Mouse (Mus musculus) limb, embryonic 13.5 days (tissue): Measurements from ENCODE around the gene Usb1. TPM values are rescaled to one million over a fixed set of nuclear protein-coding genes. Genes with fewer than 3 reads are reported as not detected.

Experiments used
- ATAC-seq: fragments of 200-750 bp; cut with Nextera tagmentation; 2 replicates; pipeline ENCODE4 v1.8.0; 2017; ENCODE audit warnings: low read depth, moderate number of reproducible peaks, moderate TSS enrichment; ENCODE audit not compliant: low FRiP score
- H3K27ac ChIP-seq: fragments of 300-500 bp; sonication (generic); 2 replicates; pipeline ENCODE4 v1.5.1; 2015; ENCODE audit warnings: inconsistent platforms, mild to moderate bottlenecking, moderate library complexity
- H3K27me3 ChIP-seq: fragments of 300-500 bp; sonication (generic); 2 replicates; pipeline ENCODE4 v1.6.1; 2015; ENCODE audit warnings: mild to moderate bottlenecking, inconsistent platforms
- H3K36me3 ChIP-seq: fragments of 300-500 bp; sonication (generic); 2 replicates; pipeline ENCODE4 v1.6.1; 2015; ENCODE audit warnings: inconsistent platforms, mild to moderate bottlenecking, moderate library complexity
- H3K4me1 ChIP-seq: fragments of 300-500 bp; sonication (generic); 2 replicates; pipeline ENCODE4 v1.6.1; 2015; ENCODE audit warnings: inconsistent platforms
- H3K4me2 ChIP-seq: fragments of 300-500 bp; sonication (generic); replicated peaks from 2 replicates; pipeline ENCODE4 v1.6.1; 2015; ENCODE audit warnings: inconsistent platforms, mild to moderate bottlenecking, moderate library complexity
- H3K4me3 ChIP-seq: fragments of 300-500 bp; sonication (generic); 2 replicates; pipeline ENCODE4 v1.5.1; 2015; ENCODE audit warnings: moderate library complexity, mild to moderate bottlenecking, inconsistent platforms
- H3K9ac ChIP-seq: fragments of 300-500 bp; sonication (generic); 2 replicates; pipeline ENCODE4 v1.6.1; 2015; ENCODE audit warnings: mild to moderate bottlenecking, inconsistent platforms
- H3K9me3 ChIP-seq: fragments of 300-500 bp; sonication (generic); 2 replicates; pipeline ENCODE4 v1.6.1; 2016; ENCODE audit warnings: inconsistent platforms
- WGBS: fragments of 180-500 bp; shearing (Covaris S2); methylation state at CpG from one replicate; pipeline ENCODE4 v1.1.7; 2015; 5-methylcytosine and 5-hydroxymethylcytosine counted together
- polyA plus RNA-seq: library from polyadenylated mRNA; unstranded; fragments of >200 nt; fragmentation: Nextera tagmentation; extraction: Ambion mirVana; gene quantifications from 2 replicates; pipeline ENCODE4 v1.2.1, GENCODE M21; 2015

Gene Usb1
- polyA plus RNA-seq, 1 experiment from 2014 or later = 46.0 TPM

DNA sequence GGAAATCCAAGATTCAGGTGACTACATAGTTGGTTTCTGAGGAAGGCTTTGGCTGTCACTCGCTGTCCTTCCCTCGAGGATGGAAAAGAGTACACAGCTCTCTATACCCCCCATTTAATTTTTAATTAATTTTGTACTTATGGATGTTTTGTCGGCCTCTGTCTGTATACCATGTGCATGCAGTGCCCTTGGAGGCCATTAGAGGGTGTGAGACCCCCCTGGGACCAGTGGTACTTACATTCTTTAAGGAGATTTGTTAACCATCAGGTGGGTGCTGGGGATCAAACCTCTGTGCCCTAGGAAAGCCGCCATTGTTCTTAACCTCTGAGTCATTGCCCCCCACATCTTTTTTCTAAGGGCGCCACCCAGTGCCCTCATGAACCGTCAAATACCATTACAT is 12.6 kb downstream of the Usb1 start:
- Histone ChIP-seq H3K4me3 (no peak overlapping the region), H3K27ac (no peak overlapping the region), H3K27me3 (peaks cover 9% of the 10 kb centered on the region), H3K9ac (no peak overlapping the region), H3K4me2 (no peak overlapping the region), H3K4me1 (peaks cover 17% of the 10 kb centered on the region), H3K36me3 (peaks cover 62% of the 10 kb centered on the region), H3K9me3 (no peaks in the 10 kb centered on the region)
- no peak for ATAC-seq
- 73% methylated on average over 6 of the region's 6 CpGs for WGBS

DNA sequence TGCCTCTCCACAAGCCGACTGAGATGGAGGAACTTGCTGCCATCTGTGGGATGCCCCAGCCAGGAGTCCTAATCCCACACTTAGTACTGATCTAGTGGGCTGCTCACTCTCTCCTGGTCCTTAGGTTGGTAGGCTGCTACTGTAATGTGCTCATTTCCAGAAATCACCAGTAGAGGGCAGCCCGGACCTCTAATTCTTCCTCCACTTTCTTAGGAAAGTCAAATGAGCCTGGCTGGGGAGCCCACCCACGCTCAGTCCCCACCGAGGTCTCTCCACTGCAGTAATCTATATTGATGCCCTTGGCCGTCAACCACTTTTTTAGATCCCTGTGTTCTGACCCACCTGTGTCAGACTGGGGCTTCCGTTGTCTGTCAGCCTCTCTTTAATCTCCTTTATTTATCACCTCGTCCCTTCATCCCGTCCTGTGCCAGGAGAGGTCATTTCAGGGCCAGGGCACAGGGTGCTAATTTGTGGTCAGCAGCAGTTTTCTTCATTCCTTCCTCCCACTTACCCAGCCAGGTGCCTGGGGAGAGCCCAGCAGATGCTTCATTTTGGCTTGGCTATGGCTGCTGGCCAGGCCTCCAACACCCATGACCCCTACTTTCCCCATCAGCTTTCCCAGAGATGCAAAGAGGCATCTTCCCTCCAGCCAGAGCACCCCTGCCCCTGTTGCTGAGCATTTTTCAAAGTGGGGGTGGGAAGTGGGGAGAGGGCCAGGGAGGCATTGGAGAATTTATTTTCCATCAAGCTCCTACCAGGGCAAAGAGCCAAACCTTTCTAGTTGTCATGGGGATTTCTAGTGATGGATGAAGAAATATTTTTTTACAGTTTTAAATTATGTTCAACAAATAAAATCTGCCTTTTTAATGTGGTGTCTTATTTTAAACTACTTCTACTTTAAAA is 14.8 kb downstream of the Usb1 start:
- peak; percentile 28; the same call in 1 of the 2 replicates for ATAC-seq
- H3K27ac ChIP-seq = no peak overlapping the region
- H3K4me2 ChIP-seq = no peak overlapping the region
- no peak overlapping the region for H3K4me3 ChIP-seq
- WGBS = 13% methylated on average over 8 of the region's 8 CpGs
- H3K9me3 ChIP-seq = no peaks in the 10 kb centered on the region
- H3K4me1 ChIP-seq = peaks cover 26% of the 10 kb centered on the region
- H3K9ac ChIP-seq = no peak overlapping the region
- H3K36me3 ChIP-seq = peaks cover 41% of the 10 kb centered on the region
- H3K27me3 ChIP-seq = peaks cover 27% of the 10 kb centered on the region

DNA sequence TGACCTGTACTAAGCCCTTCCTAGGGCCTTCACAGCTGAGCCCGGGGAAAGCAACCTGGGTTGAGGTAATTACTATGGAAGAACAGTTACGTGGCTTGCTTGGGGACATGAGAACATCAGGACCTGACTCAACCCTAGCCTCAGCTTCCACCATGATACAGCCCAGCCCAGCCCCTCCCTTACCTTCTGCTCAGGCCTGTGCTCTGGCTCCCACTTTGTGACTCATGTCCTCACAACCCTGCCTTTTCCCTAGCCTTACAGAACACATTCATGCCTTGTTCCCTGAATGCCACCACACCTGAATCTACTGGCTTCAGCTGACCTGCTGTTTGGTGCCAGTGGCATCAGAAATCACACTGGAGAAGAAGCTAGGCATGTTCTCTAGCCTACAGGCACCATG is 16.3 kb downstream of the Usb1 start:
- Histone ChIP-seq H3K4me2 (no peak overlapping the region), H3K27ac (no peak overlapping the region), H3K4me1 (peaks cover 35% of the 10 kb centered on the region), H3K36me3 (peaks cover 29% of the 10 kb centered on the region), H3K9me3 (no peaks in the 10 kb centered on the region), H3K9ac (no peak overlapping the region), H3K4me3 (no peak overlapping the region), H3K27me3 (peaks cover 31% of the 10 kb centered on the region)
- no peak for ATAC-seq
- WGBS = 74% methylated on average over 2 of the region's 2 CpGs

DNA sequence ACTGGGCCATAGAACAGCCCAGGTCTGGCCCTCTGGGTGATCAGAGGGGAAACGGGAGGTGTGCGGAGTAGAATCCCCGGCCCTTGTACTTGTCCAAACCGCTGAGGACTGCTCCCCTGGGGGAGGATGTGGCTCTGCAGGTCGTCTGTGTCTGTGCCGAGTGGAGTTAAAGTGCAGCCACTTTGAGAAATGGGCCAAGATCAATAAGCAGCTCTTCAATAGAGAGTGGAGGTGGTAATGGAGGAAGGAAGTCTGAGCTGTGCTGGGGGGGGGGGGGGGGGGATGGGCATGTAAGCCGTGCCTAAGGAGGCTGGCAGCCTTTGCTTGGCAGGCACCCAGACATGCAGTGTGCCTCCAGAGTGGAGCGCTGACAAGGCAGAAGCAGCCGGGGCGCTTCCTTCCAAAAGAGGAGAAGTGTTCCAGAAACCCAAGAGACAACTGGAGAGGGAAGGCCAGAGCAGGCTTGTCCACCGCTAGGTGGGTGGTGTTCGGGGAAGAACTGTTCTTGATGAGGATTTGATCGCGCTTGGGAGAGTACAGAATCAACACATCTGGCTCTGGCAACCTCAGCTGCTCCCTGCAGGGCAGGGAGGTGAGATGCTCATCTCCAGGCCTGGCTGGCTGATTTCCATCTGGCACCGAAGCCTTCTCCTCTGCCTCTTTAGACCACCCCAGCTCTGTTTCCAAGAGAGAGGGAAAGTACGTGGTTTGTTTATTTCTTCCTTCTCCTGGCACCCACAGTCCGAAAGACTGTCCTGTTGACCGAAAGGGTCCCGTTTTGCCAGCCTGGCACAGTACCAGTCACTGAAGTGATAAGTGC is 16.9 kb downstream of the Usb1 start:
- no peaks in the 10 kb centered on the region for H3K9me3 ChIP-seq
- H3K27ac ChIP-seq = no peak overlapping the region
- peaks cover 35% of the 10 kb centered on the region for H3K27me3 ChIP-seq
- WGBS = 60% methylated on average over 18 of the region's 19 CpGs
- H3K4me1 ChIP-seq = peaks cover 42% of the 10 kb centered on the region
- H3K36me3 ChIP-seq = peaks cover 22% of the 10 kb centered on the region
- no peak overlapping the region for H3K4me2 ChIP-seq
- ATAC-seq = no peak
- no peak overlapping the region for H3K9ac ChIP-seq
- H3K4me3 ChIP-seq = no peak overlapping the region

DNA sequence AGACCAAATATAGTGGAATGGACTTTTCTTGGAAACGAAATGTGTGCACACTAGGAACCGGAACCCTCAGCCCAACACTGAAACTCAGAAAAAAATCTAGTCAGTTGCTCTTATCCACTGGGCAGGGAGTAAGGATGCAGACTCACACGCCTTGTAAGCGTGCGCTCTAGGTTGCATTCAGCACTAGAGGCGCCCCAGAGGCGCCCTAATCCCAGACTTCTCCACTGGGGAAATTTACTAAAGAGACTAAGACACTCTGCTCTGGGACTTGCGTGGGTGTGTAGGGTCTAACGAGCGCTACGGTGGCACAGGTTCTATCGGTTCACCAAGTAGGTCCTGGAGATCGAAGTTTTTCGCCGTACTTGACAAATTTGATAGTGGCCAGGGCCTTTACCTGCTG is 19.4 kb downstream of the Usb1 start:
- Histone ChIP-seq H3K9ac (no peak overlapping the region), H3K27ac (no peak overlapping the region), H3K9me3 (no peaks in the 10 kb centered on the region), H3K4me3 (peak overlapping the region; percentile 74), H3K27me3 (peaks cover 35% of the 10 kb centered on the region), H3K4me1 (peaks cover 47% of the 10 kb centered on the region), H3K4me2 (peak overlapping the region; percentile 99), H3K36me3 (no peaks in the 10 kb centered on the region)
- ATAC-seq = no peak
- 6% methylated on average over 15 of the region's 15 CpGs for WGBS

DNA sequence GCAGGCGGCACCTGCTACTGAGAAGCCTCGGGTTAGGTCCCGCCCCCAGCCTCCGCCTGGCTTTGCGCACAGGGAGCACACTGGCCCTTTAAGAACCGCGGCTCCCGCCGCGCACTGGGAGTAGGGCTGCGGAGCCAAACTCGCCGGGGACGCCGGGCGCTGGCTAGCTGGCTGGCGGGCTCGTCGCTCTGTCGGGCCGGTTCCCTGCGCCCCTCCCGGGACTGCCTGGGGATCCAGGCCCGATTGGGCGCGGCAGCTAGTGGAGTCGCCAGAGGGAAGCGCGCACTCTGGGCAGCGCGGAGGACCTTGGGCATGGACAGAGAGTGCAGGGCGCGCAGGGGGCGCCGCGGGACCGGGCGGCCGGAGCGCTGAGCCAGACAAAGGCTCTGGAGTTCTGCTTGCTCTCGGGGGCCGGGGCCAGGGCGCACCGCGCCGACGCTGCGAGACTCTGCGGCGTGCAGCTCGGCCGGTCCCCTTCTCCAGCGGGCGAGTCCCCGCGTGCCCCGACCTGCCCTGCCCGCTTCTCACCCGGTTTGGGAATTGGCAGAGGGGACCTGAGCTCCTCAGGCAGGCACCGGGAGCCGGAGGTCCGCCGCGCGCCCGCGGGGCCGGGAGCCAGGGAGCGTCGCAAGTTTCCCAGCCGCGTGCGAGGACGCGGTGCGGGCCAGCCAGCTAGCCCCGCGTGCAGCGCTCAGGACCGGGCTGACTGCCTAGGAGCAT is 20.2 kb downstream of the Usb1 start, which contains the start of gene Mmp15:
TSS of gene Mmp15 (plus strand) at position 118 of the 720 bp plus-strand sequence.
- H3K9ac ChIP-seq = peak within 1 kb of the TSS; percentile 80
- ATAC-seq = peak; percentile 55
- H3K27me3 ChIP-seq = peaks cover 35% of the 10 kb centered on the region
- H3K9me3 ChIP-seq = no peaks in the 10 kb centered on the region
- H3K4me1 ChIP-seq = peaks cover 42% of the 10 kb centered on the region
- WGBS = under 1% methylated on average over 77 of the region's 80 CpGs
- H3K27ac ChIP-seq = peak within 1 kb of the TSS; percentile 52; the same call in 1 of the 2 replicates
- H3K4me2 ChIP-seq = peak within 1 kb of the TSS; percentile 99
- no peaks in the 10 kb centered on the region for H3K36me3 ChIP-seq
- H3K4me3 ChIP-seq = peak within 1 kb of the TSS; percentile 74

DNA sequence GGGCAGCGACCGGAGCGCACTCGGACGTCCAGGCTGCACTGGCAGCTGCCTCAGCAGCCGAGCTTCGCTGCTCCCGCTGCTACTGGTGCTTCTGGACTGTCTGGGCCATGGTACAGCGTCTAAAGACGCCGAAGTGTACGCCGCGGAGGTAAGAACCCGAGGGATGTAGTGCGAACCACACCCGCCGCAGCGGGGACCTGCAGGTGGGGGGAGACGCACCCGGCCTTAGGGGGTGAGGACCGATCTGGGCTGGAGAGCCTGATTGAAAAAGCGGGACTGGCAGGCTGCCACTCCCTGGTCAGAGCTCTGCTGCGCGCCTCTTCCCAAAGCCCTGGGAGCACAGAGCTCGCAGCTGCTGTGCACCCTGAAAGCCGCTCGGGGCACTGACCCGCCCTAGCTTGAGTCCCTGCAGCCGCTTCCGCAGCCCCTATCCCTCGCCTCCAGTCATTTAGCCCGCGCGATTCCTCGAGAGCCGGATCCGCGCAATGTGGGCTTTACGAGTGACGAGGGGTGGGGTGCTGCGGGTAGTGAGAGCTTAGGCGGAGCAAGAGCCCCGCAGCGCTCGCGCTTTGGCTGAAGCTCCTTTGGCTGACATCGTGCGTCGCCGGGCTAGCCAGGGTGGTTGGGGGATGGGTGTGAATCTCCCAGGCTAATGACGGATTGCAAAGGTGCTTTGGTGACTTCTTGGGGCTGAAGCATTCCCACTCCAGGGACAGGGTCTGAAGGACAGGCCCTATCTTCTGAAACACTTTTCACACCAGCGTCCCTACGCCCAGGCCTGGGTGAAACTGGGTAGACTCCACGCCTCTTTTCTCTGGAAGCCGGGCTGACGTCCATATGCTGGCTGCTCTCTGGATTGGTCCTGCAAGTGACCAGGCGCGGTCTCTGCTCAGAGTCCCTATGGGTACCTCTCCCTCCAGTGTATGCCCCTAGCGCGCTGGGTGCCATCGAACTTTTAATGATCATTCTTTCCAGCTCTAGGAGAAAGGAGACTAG is 21.1 kb downstream of the Usb1 start:
- peaks cover 35% of the 10 kb centered on the region for H3K27me3 ChIP-seq
- H3K27ac ChIP-seq = peak overlapping the region; percentile 52; the same call in 1 of the 2 replicates
- H3K4me3 ChIP-seq = peak overlapping the region; percentile 74
- H3K4me2 ChIP-seq = peak overlapping the region; percentile 99
- peak overlapping the region; percentile 80 for H3K9ac ChIP-seq
- peak; percentile 54 for ATAC-seq
- H3K36me3 ChIP-seq = no peaks in the 10 kb centered on the region
- H3K4me1 ChIP-seq = peaks cover 42% of the 10 kb centered on the region
- no peaks in the 10 kb centered on the region for H3K9me3 ChIP-seq
- 2% methylated on average over 62 of the region's 62 CpGs for WGBS

DNA sequence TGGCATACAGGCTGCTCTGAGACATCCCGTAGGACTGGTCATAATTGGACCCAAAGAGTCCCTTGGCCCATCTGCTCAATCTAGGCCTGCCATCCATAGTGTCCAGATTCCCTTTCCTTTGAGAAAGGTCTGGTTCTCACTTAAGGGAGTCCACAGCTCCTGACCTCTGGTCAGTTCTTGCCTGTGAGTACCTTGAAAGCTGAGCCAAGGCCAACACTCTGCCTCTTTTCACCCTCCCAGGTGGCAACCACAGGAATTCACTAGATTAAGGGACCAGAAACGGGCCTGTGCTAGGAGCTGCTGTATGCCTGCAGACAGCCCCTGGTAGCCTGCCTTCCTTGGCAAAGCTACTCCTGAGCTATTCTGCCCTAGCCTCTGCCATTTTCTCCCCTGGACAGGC is 22.5 kb downstream of the Usb1 start:
- Histone ChIP-seq H3K27ac (no peak overlapping the region), H3K4me3 (no peak overlapping the region), H3K27me3 (peaks cover 27% of the 10 kb centered on the region), H3K9me3 (no peaks in the 10 kb centered on the region), H3K4me2 (no peak overlapping the region), H3K9ac (no peak overlapping the region), H3K36me3 (no peaks in the 10 kb centered on the region), H3K4me1 (peaks cover 38% of the 10 kb centered on the region)
- no peak for ATAC-seq
- WGBS = 84% methylated on average over 2 of the region's 2 CpGs

DNA sequence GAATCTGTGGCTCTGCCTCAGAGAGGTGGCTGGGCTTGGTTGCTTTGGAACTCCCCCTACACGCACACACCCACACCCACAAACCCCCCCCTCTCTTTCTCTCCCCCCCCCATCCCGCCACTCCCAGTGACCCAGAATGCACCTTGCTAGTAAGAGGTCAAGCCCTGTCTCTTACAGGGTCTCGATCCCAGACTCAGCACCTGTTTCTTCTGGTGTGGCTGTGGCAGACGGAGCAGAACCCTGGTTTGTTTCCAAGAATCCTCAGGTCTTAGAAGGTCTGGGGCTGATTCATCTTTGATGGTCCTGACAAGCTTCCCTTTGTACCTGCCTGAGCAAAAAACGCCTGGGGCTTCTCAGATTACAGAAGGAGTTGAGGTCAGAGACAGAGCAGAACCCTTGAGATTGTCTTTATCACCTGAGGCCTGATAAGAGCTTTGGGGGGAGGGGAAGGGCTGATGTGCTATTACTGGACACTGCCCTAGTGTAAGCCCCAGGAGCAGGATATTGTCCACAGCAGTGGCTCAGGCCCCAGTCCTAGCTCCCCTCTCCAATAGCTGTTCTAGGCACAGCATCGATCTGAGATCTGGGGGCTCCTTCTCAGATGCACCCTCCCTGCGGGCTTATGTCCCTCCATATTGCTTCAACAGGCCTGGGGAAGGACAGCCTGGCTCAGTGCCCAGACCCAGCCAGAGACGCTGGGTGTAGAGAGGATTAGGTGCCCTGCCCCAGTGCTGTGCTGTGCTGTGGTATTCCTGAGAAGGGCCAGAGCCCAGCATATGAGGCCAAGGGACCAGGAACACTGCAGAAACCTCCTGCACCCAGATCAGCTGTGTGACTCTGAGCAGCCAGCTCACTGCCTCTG is 26.7 kb downstream of the Usb1 start:
- Histone ChIP-seq H3K4me2 (no peak overlapping the region), H3K4me3 (no peak overlapping the region), H3K27ac (no peak overlapping the region), H3K27me3 (no peaks in the 10 kb centered on the region; the same call in 1 of the 2 replicates), H3K9me3 (no peaks in the 10 kb centered on the region), H3K9ac (no peak overlapping the region), H3K4me1 (peaks cover 29% of the 10 kb centered on the region), H3K36me3 (no peaks in the 10 kb centered on the region)
- ATAC-seq = no peak
- WGBS = 40% methylated on average over 8 of the region's 8 CpGs
